Mouse (Mus musculus) liver, adult 2 months (tissue): ENCODE results near the gene Cyth1.

Source experiments
- CTCF ChIP-seq: fragments of 200-500 bp; IDR thresholded peaks from 2 replicates; pipeline ENCODE4 v1.5.1; 2011; ENCODE audit warnings: low read depth, low read length, control low read depth
- POLR2A ChIP-seq: fragments of 200-500 bp; IDR thresholded peaks from 2 replicates; pipeline ENCODE4 v1.6.1; 2011; ENCODE audit warnings: low read length, control low read depth; ENCODE audit not compliant: insufficient read depth; ENCODE audit errors: extremely low read depth

DNA sequence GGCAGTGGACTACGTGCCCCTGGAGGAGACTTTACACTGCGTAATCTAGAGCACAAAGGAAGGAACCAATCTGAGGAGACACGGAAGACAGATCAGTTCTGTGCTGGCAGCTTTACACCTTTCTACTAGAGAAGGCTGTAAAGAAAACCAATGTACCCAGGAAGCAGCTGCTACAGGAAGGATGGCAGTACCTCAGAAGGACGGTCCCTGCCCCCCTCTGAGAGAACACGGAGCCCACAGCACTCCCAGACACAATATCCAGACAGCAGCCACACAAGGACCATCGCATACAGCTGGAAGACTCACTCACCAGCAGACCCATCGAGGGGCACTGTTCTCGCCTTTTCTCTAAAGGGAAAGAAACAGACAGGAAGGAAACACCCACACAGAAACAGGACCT lies 11.7 kb upstream of the Cyth1 start:
- TF ChIP-seq CTCF (no peak), POLR2A (no peak)
